Comparison of ENCODE assay signal across 20 mouse cellular contexts in genomic region chrX:139484974-139485373, GRCm38 (mm10). TPM values are rescaled to one million over a fixed set of nuclear protein-coding genes. Genes with fewer than 3 reads are reported as not detected.
"Had no signal": no experiment of that assay in that cellular context is flagged by ENCODE, and none has a peak within 500 bp of the region (broad histone marks: within the 10 kb centered on the region; RNA-seq: fewer than 3 reads in every experiment).

No protein-coding gene starts in this region.

- H3K9me3 ChIP-seq: midbrain, embryonic 10.5 days; midbrain, embryonic 12.5 days; neural tube, embryonic 13.5 days; neural tube, embryonic 15.5 days; stomach, embryonic 15.5 days had no signal

- H3K4me3 ChIP-seq: midbrain, embryonic 10.5 days; midbrain, embryonic 12.5 days; myocyte; neural tube, embryonic 13.5 days; neural tube, embryonic 15.5 days; stomach, embryonic 15.5 days had no signal

- ATAC-seq: midbrain, embryonic 16.5 days had no signal

- H3K27me3 ChIP-seq: stomach, embryonic 15.5 days had no signal

- DNase-seq: lung, adult 18-20 months; lung, embryonic 14.5 days; lung, postnatal 10 days; lung, postnatal 4 days; midbrain, embryonic 14.5 days; retina, postnatal 1 day; right cerebral cortex, adult 18-20 months; right cerebral cortex, postnatal 14 days; thymus, postnatal 14 days; thymus, postnatal 36 days had no signal

- H3K36me3 ChIP-seq: midbrain, embryonic 10.5 days; midbrain, embryonic 12.5 days; neural tube, embryonic 13.5 days; neural tube, embryonic 15.5 days; stomach, embryonic 15.5 days had no signal

- H3K4me1 ChIP-seq: midbrain, embryonic 10.5 days; midbrain, embryonic 12.5 days; neural tube, embryonic 13.5 days; neural tube, embryonic 15.5 days; stomach, embryonic 15.5 days had no signal

- H3K27ac ChIP-seq: liver, embryonic 14.5 days; midbrain, embryonic 10.5 days; midbrain, embryonic 12.5 days; neural tube, embryonic 13.5 days; neural tube, embryonic 15.5 days; stomach, embryonic 15.5 days; stomach, postnatal 0 days had no signal

RNA-seq across cellular contexts. Expression of gene D330045A20Rik, which starts 4.8 kb away (rescaled TPM):
- polyA plus RNA-seq: spleen, adult 2 months had no signal
